Mouse (Mus musculus) heart, adult 11 months (tissue): ENCODE results near the gene Vmn1r77.
A peak's percentile ranks its signal among the peaks of the same experiment; 100 is the strongest.
"Not testable (repeated sequence)": the region's sequence is repeated elsewhere in the genome, so short reads cannot be mapped to it uniquely, and the experiment has no call there.

Experiments
- DNase-seq: peaks from one replicate; pipeline ENCODE4 v3.0.0; 2022

The Vmn1r77 gene

DNA sequence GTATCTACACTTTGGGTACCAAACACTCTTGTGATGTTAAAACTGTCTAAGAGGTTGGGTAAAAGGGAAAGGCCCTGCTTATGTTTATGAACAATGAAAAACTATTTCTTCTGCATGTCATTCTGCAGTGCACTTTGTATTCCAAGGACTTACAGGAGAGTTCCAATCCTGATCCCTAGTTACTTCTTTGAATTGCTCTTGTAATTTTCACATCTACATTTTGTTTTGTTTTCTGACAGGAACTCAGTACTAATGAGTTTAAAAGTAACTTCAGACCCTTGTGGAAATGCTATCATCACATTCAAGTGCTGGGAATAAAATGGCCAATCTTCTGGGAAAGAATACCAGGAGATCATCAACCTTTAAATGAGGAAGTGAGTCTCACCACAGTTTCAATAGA, at the start of gene Vmn1r77:
Vmn1r77 (plus strand) TSS at position 301 of the 400 bp plus-strand sequence.
- not testable (repeated sequence) for DNase-seq

DNA sequence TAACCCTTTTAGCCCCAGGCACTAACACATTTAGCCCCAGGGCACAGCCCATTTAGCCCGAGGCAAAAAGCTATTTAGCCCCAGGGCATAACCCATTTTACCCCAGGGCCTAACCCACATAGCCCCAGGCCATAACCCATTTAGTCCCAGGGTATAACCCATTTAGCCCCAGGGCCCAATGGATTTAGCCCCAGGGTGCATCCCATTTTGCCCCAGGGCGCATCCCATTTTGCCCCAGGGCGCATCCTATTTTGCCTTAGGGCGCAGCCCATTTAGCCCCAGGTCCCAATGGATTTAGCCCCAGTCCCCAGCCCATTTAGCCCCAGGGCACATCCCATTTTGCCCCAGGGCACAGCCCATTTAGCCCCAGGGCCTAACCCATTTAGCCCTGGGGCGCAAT, 25.1 kb upstream of the Vmn1r77 start:
- DNase-seq = peak; percentile 85

DNA sequence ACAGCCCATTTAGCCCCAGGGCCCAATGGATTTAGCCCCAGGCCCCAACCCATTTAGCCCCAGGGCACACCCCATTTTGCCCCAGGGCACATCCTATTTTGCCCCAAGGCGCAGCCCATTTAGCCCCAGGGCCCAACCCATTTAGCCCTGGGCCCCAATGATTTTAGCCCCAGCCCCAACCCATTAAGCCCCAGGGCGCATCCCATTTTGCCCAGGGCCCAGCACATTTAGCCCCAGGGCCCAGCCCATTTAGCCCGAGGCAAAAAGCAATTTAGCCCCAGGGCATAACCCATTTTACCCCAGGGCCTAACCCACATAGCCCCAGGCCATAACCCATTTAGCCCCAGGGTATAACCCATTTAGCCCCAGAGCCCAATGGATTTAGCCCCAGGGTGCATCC, 24.2 kb upstream of the Vmn1r77 start:
- DNase-seq = not testable (repeated sequence)

DNA sequence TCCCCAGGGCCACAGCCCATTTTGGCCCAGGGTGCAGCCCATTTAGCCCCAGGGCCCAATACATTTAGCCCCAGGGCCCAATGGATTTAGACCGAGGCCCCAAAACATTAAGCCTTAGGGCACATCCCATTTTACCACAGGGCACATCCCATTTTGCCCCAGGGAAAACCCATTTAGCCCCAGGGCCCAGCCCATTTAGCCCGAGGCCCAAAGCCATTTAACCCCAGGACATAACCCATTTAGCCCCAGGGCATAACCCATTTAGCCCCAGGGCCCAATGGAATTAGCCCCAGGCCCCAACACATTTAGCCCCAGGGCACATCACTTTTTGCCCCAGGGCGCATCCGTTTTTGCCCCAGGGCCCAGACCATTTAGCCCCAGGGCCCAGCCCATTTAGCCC, 23.4 kb upstream of the Vmn1r77 start:
- no peak for DNase-seq

DNA sequence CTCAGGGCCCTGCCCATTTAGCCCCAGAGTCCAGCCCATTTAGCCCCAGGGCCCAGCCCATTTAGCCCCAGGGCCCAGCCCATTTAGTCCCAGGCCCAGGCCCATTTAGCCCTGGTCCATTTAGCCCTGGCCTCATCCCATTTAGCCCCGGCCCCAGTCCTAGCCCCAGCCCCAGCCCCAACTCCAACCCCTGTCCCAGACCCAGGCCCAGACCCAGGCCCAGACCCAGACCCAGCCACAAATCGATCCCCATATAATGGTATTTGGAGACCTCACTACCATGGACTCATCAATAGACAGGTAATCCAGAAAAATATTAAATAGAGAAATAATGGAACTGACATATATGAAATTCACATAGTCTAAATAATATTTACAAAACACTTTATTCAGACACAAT, 18.7 kb upstream of the Vmn1r77 start:
- not testable (repeated sequence) for DNase-seq

DNA sequence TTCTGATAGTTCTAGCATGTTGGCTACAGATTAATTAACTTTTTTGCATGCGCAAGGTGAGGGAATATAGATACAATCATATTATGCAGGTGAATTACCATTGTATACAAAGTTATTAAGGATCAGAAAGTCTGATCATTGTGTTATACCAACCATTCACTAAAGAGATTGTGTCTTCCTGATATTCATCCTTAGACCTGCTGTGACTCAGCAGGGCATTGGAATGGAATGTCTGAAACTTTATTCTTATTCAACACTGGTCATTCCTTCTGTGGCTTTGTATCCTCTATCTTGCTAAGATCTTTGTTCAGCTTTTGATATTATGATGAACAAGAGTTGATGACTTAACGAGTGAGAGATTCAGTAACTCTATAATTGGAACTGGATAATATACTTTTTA, 4.1 kb downstream of the Vmn1r77 start:
- DNase-seq = no peak
